Mouse (Mus musculus) E14TG2a.4 (cell line): ENCODE data around the gene Atxn1.

Experiments
- CTCF ChIP-seq: conservative IDR thresholded peaks from 2 replicates; pipeline ENCODE4 v1.5.1; 2014; ENCODE audit warnings: low read length
- NANOG ChIP-seq: IDR thresholded peaks from 2 replicates; pipeline ENCODE4 v1.6.1; 2014; ENCODE audit warnings: borderline replicate concordance, low read length, mixed read lengths
- POU5F1 ChIP-seq: IDR thresholded peaks from 2 replicates; pipeline ENCODE4 v1.6.1; 2014; ENCODE audit warnings: low read length, borderline replicate concordance

DNA sequence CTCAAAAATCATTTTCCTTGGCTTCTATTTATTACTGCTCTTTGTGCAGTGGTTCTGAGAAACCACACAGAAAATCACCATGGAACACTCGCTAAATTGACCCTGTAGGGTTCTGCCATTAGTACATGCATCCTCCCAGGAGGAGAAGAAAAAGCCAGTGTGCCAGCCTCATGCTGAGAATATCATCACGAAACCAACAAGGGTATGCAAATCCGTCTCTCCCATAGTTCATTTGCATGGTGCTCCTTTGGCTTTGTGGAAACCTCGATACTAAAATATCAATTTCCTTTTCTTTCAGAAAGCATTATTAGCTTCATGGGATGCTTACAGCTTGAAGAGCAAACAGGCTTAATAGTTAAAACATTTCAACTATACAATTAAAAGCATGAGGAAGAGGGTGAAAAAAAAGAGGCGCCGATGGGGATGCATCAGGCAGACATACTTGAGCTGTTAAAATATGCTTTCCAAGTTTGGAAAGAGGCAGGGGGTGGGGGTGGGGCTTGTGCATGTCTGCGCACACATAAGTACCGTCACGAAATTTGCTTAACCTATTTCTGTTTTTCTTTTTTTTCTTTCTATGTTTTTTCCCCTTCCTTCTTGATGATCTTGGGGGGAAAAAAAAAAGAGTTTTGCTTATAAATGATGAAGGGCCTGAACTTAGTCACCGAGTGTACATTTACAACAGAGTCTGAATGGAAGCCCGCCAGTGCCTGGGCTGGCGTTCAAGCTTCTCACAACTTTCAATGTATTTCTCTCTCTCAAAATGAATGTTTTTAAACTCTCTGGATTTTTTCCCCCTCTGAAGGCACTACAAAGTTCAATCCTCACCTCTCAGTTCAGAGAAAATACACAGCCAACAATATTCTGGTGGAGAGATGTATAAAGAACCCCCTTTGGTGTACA, 303.3 kb downstream of the Atxn1 start:
- TF ChIP-seq POU5F1 (no peak), CTCF (no peak), NANOG (no peak)
